Mouse (Mus musculus) brain, embryonic 14.5 days (tissue): ENCODE measurements around the gene Fam83f.

Experiments used
- CTCF ChIP-seq: fragments of 200-500 bp; IDR thresholded peaks from 2 replicates; pipeline ENCODE4 v1.5.1; 2012; ENCODE audit warnings: inconsistent platforms, mild to moderate bottlenecking, moderate library complexity, borderline replicate concordance; ENCODE audit not compliant: insufficient read depth, insufficient read length; ENCODE audit errors: extremely low read depth
- POLR2A ChIP-seq: fragments of 200-500 bp; IDR thresholded peaks from 2 replicates; pipeline ENCODE4 v1.6.1; 2012; ENCODE audit warnings: mild to moderate bottlenecking, inconsistent platforms, borderline replicate concordance; ENCODE audit not compliant: poor library complexity, insufficient read depth, insufficient read length, severe bottlenecking; ENCODE audit errors: extremely low read depth

DNA sequence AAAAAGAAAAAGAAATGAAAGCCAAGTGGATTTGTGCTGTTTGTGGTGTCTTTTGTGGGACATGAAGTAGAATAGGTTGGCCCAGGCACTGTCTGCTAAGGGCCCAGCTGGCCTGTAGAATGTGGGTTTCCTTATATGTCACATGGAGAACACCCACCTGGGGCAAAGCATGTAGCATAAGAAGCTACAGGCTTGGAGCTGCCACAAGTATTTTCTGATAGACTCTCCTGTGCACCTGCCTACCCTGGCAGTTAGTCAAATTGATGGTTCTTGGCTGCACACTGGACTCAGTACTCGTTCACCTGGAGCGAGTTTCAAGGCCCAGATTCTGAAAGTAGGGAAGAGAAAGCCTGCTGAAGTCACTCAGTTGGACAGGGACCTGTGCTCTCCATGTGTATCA is 31.8 kb downstream of the Fam83f start:
- no peak for TF ChIP-seq CTCF
- TF ChIP-seq POLR2A: no peak
